26 mouse cellular contexts compared by ENCODE assay signal in the genomic region with DNA sequence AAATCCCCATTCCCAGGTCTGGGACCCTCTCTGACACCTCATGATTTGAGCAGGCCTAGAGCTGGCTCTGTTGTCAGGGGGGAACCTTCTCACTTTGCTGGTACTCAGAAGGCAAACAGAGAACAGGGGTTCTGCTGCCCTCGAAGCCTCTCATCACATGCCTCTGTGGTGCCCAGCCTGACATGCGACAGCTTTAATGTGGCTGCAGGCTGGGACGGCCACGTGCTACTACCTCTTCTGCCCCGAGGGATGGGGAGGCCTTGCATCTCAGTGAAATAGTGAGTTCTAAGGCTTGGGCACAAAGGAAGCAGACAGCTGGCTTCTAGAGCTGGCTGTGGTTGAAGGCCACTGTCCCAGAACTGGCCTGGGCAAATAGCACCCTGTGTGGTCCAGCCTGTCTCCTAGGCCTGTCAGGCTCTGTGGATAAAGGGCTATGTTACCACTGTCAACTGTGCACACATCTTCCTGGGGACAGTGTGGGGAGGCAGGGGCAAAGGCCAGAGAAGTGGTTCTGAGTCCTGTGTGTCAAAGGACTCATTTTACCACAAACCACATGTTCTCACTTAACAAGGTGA. TPM values are rescaled to one million over a fixed set of nuclear protein-coding genes. Genes with fewer than 3 reads are reported as not detected.
A peak's percentile ranks its signal among the peaks of the same experiment; 100 is the strongest.
DNase-seq lines count a peak whose midpoint lies in the region; ATAC-seq and TF ChIP-seq lines count a peak whose summit lies in the region.
"Had no signal": no experiment of that assay in that cellular context is flagged by ENCODE, and none has a peak within 500 bp of the region (broad histone marks: within the 10 kb centered on the region; RNA-seq: fewer than 3 reads in every experiment).

No protein-coding gene starts in this region.

- WGBS in heart, embryonic 13.5 days, result 82% methylated on average over 5 of the region's 5 CpGs
- 70% methylated on average over 5 of the region's 5 CpGs for WGBS in lung, embryonic 14.5 days

- ATAC-seq in heart, embryonic 13.5 days (ENCODE audit: extremely low read depth, insufficient number of reproducible peaks, low FRiP score, low TSS enrichment), result no peak
- 0 out of 2 replicates have a peak, but pooled peaks have one; percentile 25 for ATAC-seq in lung, embryonic 14.5 days (ENCODE audit: insufficient read depth)
- ATAC-seq: CD4-positive, CD25-positive, alpha-beta regulatory T cell, adult 4 months; forebrain, embryonic 16.5 days; inflammation-experienced regulatory T-cells, adult 6 months had no signal

- H3K4me1 ChIP-seq in heart, embryonic 13.5 days, result peaks cover 13% of the 10 kb centered on the region
- H3K4me1 ChIP-seq in lung, embryonic 14.5 days (ENCODE audit: insufficient read depth), result no peaks in the 10 kb centered on the region
- H3K4me1 ChIP-seq: liver, embryonic 13.5 days; neural tube, embryonic 13.5 days had no signal

- H3K9ac ChIP-seq in heart, embryonic 13.5 days, result no peak overlapping the region
- no peak overlapping the region for H3K9ac ChIP-seq in lung, embryonic 14.5 days
- H3K9ac ChIP-seq: hindbrain, embryonic 14.5 days; liver, embryonic 13.5 days; neural tube, embryonic 13.5 days had no signal

- H3K27ac ChIP-seq in heart, embryonic 13.5 days (replicated peaks), result peak overlapping the region; percentile 69
- H3K27ac ChIP-seq in lung, embryonic 14.5 days (ENCODE audit: low read depth), result no peak overlapping the region
- H3K27ac ChIP-seq in left cerebral cortex, adult 2 months, result no peak overlapping the region
- H3K27ac ChIP-seq: hindbrain, embryonic 14.5 days; kidney, postnatal 0 days; liver, embryonic 13.5 days; neural tube, embryonic 13.5 days had no signal

- peaks cover 60% of the 10 kb centered on the region for H3K36me3 ChIP-seq in heart, embryonic 13.5 days
- H3K36me3 ChIP-seq in lung, embryonic 14.5 days (ENCODE audit: insufficient read depth), result peaks cover 42% of the 10 kb centered on the region

- H3K4me3 ChIP-seq in heart, embryonic 13.5 days, result no peak overlapping the region
- H3K4me3 ChIP-seq in lung, embryonic 14.5 days (ENCODE audit: low read depth, low read length), result no peak overlapping the region
- no peak overlapping the region for H3K4me3 ChIP-seq in left cerebral cortex, adult 2 months
- H3K4me3 ChIP-seq: liver, embryonic 13.5 days; megakaryocyte, embryonic 14.5 days; neural tube, embryonic 13.5 days had no signal

- TF ChIP-seq CTCF in lung, embryonic 14.5 days (IDR thresholded peaks at IDR 0.05; ENCODE audit: low read depth), result no peak
- no peak for TF ChIP-seq CTCF in left cerebral cortex, adult 2 months (IDR thresholded peaks at IDR 0.05)

- H3K4me2 ChIP-seq in heart, embryonic 13.5 days, result 0 out of 2 replicates have a peak overlapping the region, but pooled peaks have one; percentile 1
- H3K4me2 ChIP-seq in lung, embryonic 14.5 days, result no peak overlapping the region
- H3K4me2 ChIP-seq: hindbrain, embryonic 14.5 days; liver, embryonic 13.5 days; neural tube, embryonic 13.5 days had no signal

- H3K27me3 ChIP-seq in heart, embryonic 13.5 days (replicated peaks), result no peaks in the 10 kb centered on the region
- H3K27me3 ChIP-seq in lung, embryonic 14.5 days (ENCODE audit: insufficient read depth, low read length), result no peaks in the 10 kb centered on the region
- H3K27me3 ChIP-seq: liver, embryonic 13.5 days; neural tube, embryonic 13.5 days had no signal

- no peaks in the 10 kb centered on the region for H3K9me3 ChIP-seq in heart, embryonic 13.5 days
- no peaks in the 10 kb centered on the region for H3K9me3 ChIP-seq in lung, embryonic 14.5 days (ENCODE audit: low read depth, low read length)
- H3K9me3 ChIP-seq: liver, embryonic 13.5 days; megakaryocyte, embryonic 14.5 days; neural tube, embryonic 13.5 days had no signal

- intact Hi-C loops in heart, postnatal 10 days (cut with DNase I), result no loop called here
- intact Hi-C loops in left cerebral cortex, adult 2 months (cut with DNase I), result no loop called here

- DNase-seq in gastrocnemius, adult 18-20 months (ENCODE audit: low spot score), result peak; percentile 27
- DNase-seq in gastrocnemius, postnatal 10 days, result no peak
- DNase-seq in heart, postnatal 10 days, result no peak
- DNase-seq in lung, embryonic 14.5 days, result no peak
- DNase-seq in lung, postnatal 36 days, result no peak
- DNase-seq in left cerebral cortex, adult 2 months (ENCODE audit: extremely low spot score in 1 of 2, low spot score in 2 of 2), result no peak
- DNase-seq: adrenal gland, postnatal 25 days; cerebellum, adult 8-10 months; cerebellum, postnatal 36 days; embryo, embryonic 11 days; kidney, adult 2 months; left cerebral cortex, postnatal 4 days; liver, embryonic 13.5 days; lung, adult 2 months; midbrain, embryonic 14.5 days; retina, postnatal 1 day; right cerebral cortex, postnatal 25 days; spleen, adult 18-20 months had no signal

RNA-seq across cellular contexts. Expression of a gene that starts 8.7 kb away (rescaled TPM):
- 100 to 1,000 TPM; 151 to 175 TPM for total RNA-seq in gastrocnemius, adult 18-20 months (2021)
- 100 to 1,000 TPM; 113 TPM for total RNA-seq in gastrocnemius, postnatal 10 days (2021)
- polyA plus RNA-seq in heart, embryonic 13.5 days (2015; fragmentation: Nextera tagmentation; extraction: Ambion mirVana), result 68.0 and 75.9 TPM in 2 replicates
- 100 to 1,000 TPM in 1 of 2 experiments, 10 to 100 TPM in 1; 87.3 to 101 TPM for total RNA-seq in heart, postnatal 10 days (2021)
- 98.3 and 113 TPM in 2 replicates for polyA plus RNA-seq in lung, embryonic 14.5 days (2014; fragmentation: Nextera tagmentation; extraction: Ambion mirVana)
- 100 to 1,000 TPM; 100 to 101 TPM for total RNA-seq in left cerebral cortex, adult 2 months (2021)
